Mouse (Mus musculus) small intestine, adult 2 months (tissue): ENCODE data around the gene Gns. TPM values are rescaled to one million over a fixed set of nuclear protein-coding genes. Genes with fewer than 3 reads are reported as not detected.
A peak's percentile ranks its signal among the peaks of the same experiment; 100 is the strongest.
"Not testable (repeated sequence)": the region's sequence is repeated elsewhere in the genome, so short reads cannot be mapped to it uniquely, and the experiment has no call there.

Experiments
- H3K27ac ChIP-seq: fragments of 200-500 bp; 2 replicates; pipeline ENCODE4 v1.5.1; 2012; ENCODE audit warnings: low read depth, low read length, control low read depth, inconsistent platforms; ENCODE audit not compliant: insufficient read depth
- H3K27me3 ChIP-seq: fragments of 200-500 bp; 2 replicates; pipeline ENCODE4 v1.6.1; 2012; ENCODE audit warnings: mild to moderate bottlenecking, moderate library complexity, low read length, inconsistent platforms; ENCODE audit not compliant: control insufficient read depth, insufficient read depth
- H3K36me3 ChIP-seq: fragments of 200-500 bp; 2 replicates; pipeline ENCODE4 v1.6.1; 2012; ENCODE audit warnings: mild to moderate bottlenecking, low read length, control low read depth, inconsistent platforms; ENCODE audit not compliant: control insufficient read depth, insufficient read depth
- H3K4me1 ChIP-seq: fragments of 200-500 bp; 2 replicates; pipeline ENCODE4 v1.6.1; 2012; ENCODE audit warnings: low read length, inconsistent platforms, mixed read lengths; ENCODE audit not compliant: control insufficient read depth, insufficient read depth, insufficient read length
- H3K4me3 ChIP-seq: fragments of 200-500 bp; 2 replicates; pipeline ENCODE4 v1.5.1; 2012; ENCODE audit warnings: low read depth, mild to moderate bottlenecking, control low read depth, inconsistent platforms, low read length, moderate library complexity
- CTCF ChIP-seq: fragments of 200-500 bp; IDR thresholded peaks from 2 replicates; pipeline ENCODE4 v1.5.1; 2012; ENCODE audit warnings: low read depth, mild to moderate bottlenecking, control low read depth, inconsistent platforms, low read length, moderate library complexity, mixed read lengths; ENCODE audit not compliant: insufficient replicate concordance, insufficient read length; ENCODE audit errors: extremely low read depth
- POLR2A ChIP-seq: fragments of 200-500 bp; IDR thresholded peaks from 2 replicates; pipeline ENCODE4 v1.6.1; 2012; ENCODE audit warnings: low read depth, mild to moderate bottlenecking, control low read depth, inconsistent platforms, low read length, moderate library complexity
- WGBS: fragments of 180-500 bp; shearing (Covaris S2); methylation state at CpG from one replicate; pipeline ENCODE4 v1.1.7; 2018; 5-methylcytosine and 5-hydroxymethylcytosine counted together
- polyA plus RNA-seq: library from polyadenylated mRNA; depleted of rRNA; stranded (reverse); fragments of >200 nt; gene quantifications from 2 replicates; pipeline ENCODE4 v1.2.3, GENCODE M21; 2012

Gene Gns
- polyA plus RNA-seq, 1 experiment = 149 TPM

DNA sequence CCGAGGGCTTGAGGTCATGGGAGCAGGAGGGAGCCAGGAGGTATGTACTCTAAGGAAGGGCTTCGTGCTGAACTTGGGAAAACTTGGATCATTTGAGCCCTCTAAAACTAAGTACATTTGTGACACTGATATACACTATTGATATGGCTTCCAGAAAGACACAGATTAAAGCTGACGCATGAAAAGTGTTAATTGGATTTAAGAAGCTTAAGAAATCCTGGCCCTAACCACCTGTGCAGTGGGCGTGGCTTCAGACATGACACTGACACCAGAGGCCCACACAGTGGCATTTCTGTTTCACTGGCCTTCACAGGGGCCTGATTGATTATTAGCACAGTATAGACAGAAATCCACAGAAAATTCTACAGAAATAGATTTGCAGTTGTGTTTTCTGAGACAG is 35.3 kb upstream of the Gns start:
- no peaks in the 10 kb centered on the region for H3K27me3 ChIP-seq
- H3K4me1 ChIP-seq = no peaks in the 10 kb centered on the region
- H3K4me3 ChIP-seq = no peak overlapping the region
- 77% methylated on average over 4 of the region's 4 CpGs for WGBS
- H3K36me3 ChIP-seq = peaks cover 6% of the 10 kb centered on the region
- H3K27ac ChIP-seq = no peak overlapping the region
- TF ChIP-seq POLR2A = no peak
- no peak for TF ChIP-seq CTCF

GRCm38 (mm10) chr10:121330940-121331339 is 34.0 kb upstream of the Gns start:
- no peak overlapping the region for H3K4me3 ChIP-seq
- no peak overlapping the region for H3K27ac ChIP-seq
- 14% methylated on average over 7 of the region's 7 CpGs for WGBS
- TF ChIP-seq POLR2A (no peak), CTCF (peak; percentile 88; the same call in 1 of the 2 replicates)
- no peaks in the 10 kb centered on the region for H3K4me1 ChIP-seq
- H3K27me3 ChIP-seq = no peaks in the 10 kb centered on the region
- peaks cover 6% of the 10 kb centered on the region for H3K36me3 ChIP-seq

GRCm38 (mm10) chr10:121334576-121334975 is 30.3 kb upstream of the Gns start:
- H3K27ac ChIP-seq = no peak overlapping the region
- H3K4me1 ChIP-seq = no peaks in the 10 kb centered on the region
- H3K36me3 ChIP-seq = peaks cover 6% of the 10 kb centered on the region
- 74% methylated on average over 3 of the region's 3 CpGs for WGBS
- TF ChIP-seq CTCF = peak; percentile 71; the same call in 1 of the 2 replicates
- no peak for TF ChIP-seq POLR2A
- H3K27me3 ChIP-seq = no peaks in the 10 kb centered on the region
- no peak overlapping the region for H3K4me3 ChIP-seq

GRCm38 (mm10) chr10:121336536-121336935 is 28.4 kb upstream of the Gns start:
- not testable (repeated sequence) for H3K27ac ChIP-seq, H3K4me3 ChIP-seq, H3K36me3 ChIP-seq, H3K27me3 ChIP-seq, H3K4me1 ChIP-seq
- 52% methylated on average over 14 of the region's 14 CpGs for WGBS

GRCm38 (mm10) chr10:121340754-121341593 is 23.9 kb upstream of the Gns start:
- peaks cover 1% of the 10 kb centered on the region; the same call in 1 of the 2 replicates for H3K36me3 ChIP-seq
- TF ChIP-seq POLR2A (no peak), CTCF (no peak)
- no peaks in the 10 kb centered on the region for H3K27me3 ChIP-seq
- 82% methylated on average over 11 of the region's 11 CpGs for WGBS
- no peak overlapping the region for H3K4me3 ChIP-seq
- no peaks in the 10 kb centered on the region for H3K4me1 ChIP-seq
- no peak overlapping the region for H3K27ac ChIP-seq

DNA sequence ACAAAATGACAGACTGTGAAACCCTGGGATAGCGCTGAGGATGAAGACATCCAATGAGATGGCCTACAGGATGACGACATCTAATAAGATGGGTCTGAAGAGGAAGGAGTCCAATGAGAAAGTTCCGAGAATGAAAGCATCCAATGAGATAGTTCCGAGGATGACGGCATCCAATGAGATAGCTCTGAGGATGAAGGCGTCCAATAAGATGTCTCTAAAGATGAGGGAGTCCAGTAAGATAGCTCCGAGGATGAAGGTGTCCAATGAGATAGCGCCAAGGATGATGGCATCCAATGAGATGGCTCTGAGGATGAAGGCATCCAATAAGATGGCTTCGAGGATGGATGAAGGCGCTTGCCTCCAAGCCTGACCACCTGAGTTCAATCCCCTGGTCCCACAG is 22.6 kb upstream of the Gns start:
- Histone ChIP-seq H3K27me3 (no peaks in the 10 kb centered on the region), H3K27ac (no peak overlapping the region), H3K36me3 (peaks cover 1% of the 10 kb centered on the region; the same call in 1 of the 2 replicates), H3K4me3 (no peak overlapping the region), H3K4me1 (no peaks in the 10 kb centered on the region)
- 96% methylated on average over 10 of the region's 10 CpGs for WGBS
- TF ChIP-seq POLR2A = no peak

GRCm38 (mm10) chr10:121343867-121344266 is 21.0 kb upstream of the Gns start:
- H3K4me3 ChIP-seq = no peak overlapping the region
- H3K4me1 ChIP-seq = no peaks in the 10 kb centered on the region
- TF ChIP-seq POLR2A = no peak
- no peaks in the 10 kb centered on the region for H3K27me3 ChIP-seq
- H3K36me3 ChIP-seq = peaks cover 1% of the 10 kb centered on the region; the same call in 1 of the 2 replicates
- WGBS = 77% methylated on average over 6 of the region's 6 CpGs
- no peak overlapping the region; the same call in 1 of the 2 replicates for H3K27ac ChIP-seq
